Mouse (Mus musculus): ENCODE measurements at regions not wholly inside any gene's neighbourhood (a gene's known extent, or its start where the extent isn't known, plus 50 kb on each side); places are given as distances from the start of the nearest gene placed in this dataset.

DNA sequence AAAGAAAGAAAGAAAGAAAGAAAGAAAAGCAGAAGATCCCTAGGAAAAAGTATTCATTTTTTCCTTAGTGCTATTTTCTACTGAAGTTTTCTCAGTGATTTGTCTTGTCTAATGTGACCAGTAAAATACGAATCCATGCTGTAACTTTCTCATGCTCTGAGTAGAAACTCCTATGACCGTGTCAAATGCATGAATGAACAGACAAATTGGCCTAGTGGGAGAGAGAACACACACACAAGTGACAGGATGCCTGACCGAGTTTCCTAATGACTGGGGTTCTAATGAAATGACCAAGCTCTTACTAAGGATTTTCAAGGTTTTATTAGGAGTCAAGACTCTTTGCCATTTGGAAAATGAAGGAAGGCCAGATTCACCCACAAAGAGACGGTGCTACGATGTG lies 235.9 kb downstream of the Cpe start:
- TF ChIP-seq POLR2A (IDR thresholded peaks at IDR 0.05; ENCODE audit: low read depth, low read length) (no peak), CTCF (conservative IDR thresholded peaks at IDR 0.05; ENCODE audit: insufficient read depth, insufficient read length, low read depth, low read length) (no peak)
